Mouse (Mus musculus) myocyte (in vitro differentiated cells): ENCODE measurements at regions not wholly inside any gene's neighbourhood (a gene's known extent, or its start where the extent isn't known, plus 50 kb on each side); places are given as distances from the start of the nearest gene placed in this dataset.

Experiments
- E2F4 ChIP-seq: IDR thresholded peaks from one replicate; pipeline ENCODE4 v1.6.1; 2011; ENCODE audit warnings: mild to moderate bottlenecking, control low read depth, moderate library complexity; ENCODE audit not compliant: insufficient read depth
- MAX ChIP-seq: IDR thresholded peaks from one replicate; pipeline ENCODE4 v1.6.1; 2011; ENCODE audit warnings: low read depth, mild to moderate bottlenecking, control low read depth
- MYOD1 ChIP-seq, 3 experiments: IDR thresholded peaks; one replicate each; pipeline ENCODE4 v1.6.1; 2011; ENCODE audit warnings: control low read depth in 2 of 3, low read depth in 2 of 3, mild to moderate bottlenecking in 2 of 3, moderate library complexity in 1 of 3; ENCODE audit not compliant: insufficient read length in 2 of 3, control insufficient read depth in 1 of 3
- POLR2A ChIP-seq: IDR thresholded peaks from one replicate; pipeline ENCODE4 v1.6.1; 2011; ENCODE audit warnings: low read depth, mild to moderate bottlenecking, control low read depth, moderate library complexity; ENCODE audit not compliant: insufficient read length
- POLR2AphosphoS2 ChIP-seq: IDR thresholded peaks from one replicate; pipeline ENCODE4 v1.6.1; 2011; ENCODE audit warnings: low read depth, control low read depth; ENCODE audit not compliant: insufficient read length
- TCF12 ChIP-seq: IDR thresholded peaks from one replicate; pipeline ENCODE4 v1.6.1; 2011; ENCODE audit warnings: mild to moderate bottlenecking, control low read depth; ENCODE audit not compliant: poor library complexity, insufficient read depth, severe bottlenecking

DNA sequence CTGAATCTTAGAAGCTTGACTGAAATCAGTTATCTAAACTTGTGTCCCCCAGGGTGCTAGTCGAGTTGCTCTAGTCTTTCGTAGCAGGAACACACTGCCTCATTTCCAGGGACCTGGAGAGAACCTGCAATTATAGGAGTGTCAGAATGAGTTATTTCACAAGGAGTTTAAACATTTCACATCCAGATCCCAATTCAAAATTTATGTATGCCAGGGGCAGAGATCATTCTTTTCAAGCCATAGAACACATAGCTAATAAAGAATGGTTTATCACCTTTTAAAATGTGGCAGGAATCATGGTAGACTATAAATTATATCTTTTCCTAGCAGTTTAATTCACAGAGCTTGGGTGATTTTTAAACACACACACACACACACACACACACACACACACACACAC lies 358.6 kb upstream of the Dab2 start:
- no peak for TF ChIP-seq TCF12
- TF ChIP-seq E2F4, result no peak
- no peak for TF ChIP-seq POLR2A
- no peak for TF ChIP-seq POLR2AphosphoS2
- no peak for TF ChIP-seq MAX
- TF ChIP-seq MYOD1 (IDR thresholded peaks at IDR 0.05; ENCODE audit: control insufficient read depth in 1 of 3, insufficient read length in 2 of 3, low read depth in 2 of 3), result no peak
